Mouse (Mus musculus): ENCODE results near the gene H2-M1.

The H2-M1 gene

GRCm38 (mm10) chr17:36672119-36672518, at the start of gene H2-M1:
Gene H2-M1 (minus strand): TSS chr17:36672219.
- no peak for DNase-seq (ENCODE audit: low spot score)

- DNase-seq (ENCODE audit: low spot score) = no peak
Observed at GRCm38 (mm10) chr17:36697693-36698092, 25.7 kb upstream of the H2-M1 start.

GRCm38 (mm10) chr17:36642566-36642965, 29.5 kb downstream of the H2-M1 start, which contains the start of gene H2-M9:
Gene H2-M9 (minus strand): TSS chr17:36642666.
- no peak for DNase-seq (ENCODE audit: low spot score)
